Mouse (Mus musculus) kidney, postnatal 14 days (tissue): Measurements from ENCODE around the gene D11Wsu47e.

Experiments used
- DNase-seq: peaks from one replicate; pipeline ENCODE4 v3.0.0; 2022; ENCODE audit warnings: mixed read lengths

The D11Wsu47e gene

GRCm38 (mm10) chr11:113666648-113667047 lies 17.6 kb upstream of the D11Wsu47e start:
- peak; percentile 68 for DNase-seq

- peak; percentile 71 for DNase-seq
Observed at GRCm38 (mm10) chr11:113667122-113667521, 17.1 kb upstream of the D11Wsu47e start.

DNA sequence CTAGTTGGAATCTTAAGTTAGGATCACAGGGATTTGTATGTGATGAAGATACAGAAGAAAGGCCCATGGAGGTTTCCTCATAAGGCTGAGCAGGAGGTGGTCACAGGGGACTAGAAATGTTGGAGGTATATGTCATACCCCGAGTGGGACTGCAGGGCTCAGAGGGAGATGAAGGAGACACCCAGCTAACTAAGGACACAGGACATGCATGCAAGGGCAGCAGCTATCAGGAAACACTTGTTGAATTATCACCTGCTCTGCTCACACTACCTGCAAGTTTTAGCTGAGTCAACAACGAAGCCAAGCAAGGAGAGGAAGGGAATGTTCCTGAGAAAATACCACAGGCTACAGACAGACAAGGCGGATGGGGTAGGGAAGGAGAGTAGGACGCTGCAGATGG lies 16.5 kb upstream of the D11Wsu47e start:
- no peak for DNase-seq

DNA sequence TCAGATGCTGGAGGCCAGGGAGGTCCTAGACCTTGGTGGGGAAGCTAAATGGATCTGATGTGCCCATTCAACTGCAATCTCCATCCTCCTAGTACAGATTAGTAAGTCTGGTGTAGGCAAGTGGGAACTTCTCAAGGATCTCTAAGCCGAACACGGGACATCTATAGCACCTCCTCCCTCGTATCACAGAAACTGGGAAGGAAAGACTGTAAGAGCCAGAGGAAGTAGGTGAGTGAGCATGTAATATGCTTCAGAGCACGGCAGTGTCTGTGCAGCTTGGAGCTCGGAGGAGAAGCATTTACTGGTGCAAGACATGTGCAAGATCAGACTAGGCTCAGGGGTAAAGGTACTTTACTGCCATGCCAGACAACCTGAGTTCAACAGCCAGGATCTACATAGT lies 15.4 kb upstream of the D11Wsu47e start:
- no peak for DNase-seq

DNA sequence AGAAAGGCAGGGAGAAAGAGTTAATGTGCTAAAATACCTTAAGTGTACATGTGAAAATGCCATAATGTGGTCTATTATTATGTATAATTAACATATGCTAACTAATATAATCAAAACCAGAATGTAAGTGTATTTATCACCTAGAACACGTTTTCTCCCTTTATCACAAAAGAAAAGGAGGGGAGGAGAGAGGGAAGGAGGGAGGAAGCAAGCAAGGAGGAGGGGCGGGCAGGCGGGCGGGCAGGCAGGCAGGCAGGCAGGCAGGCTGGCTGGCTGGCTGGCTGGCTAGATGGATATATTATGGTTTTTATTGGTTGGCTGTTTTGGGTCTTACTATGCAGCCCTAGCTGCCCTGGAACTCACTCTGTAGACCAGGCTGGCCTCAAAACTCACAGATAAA lies 14.5 kb upstream of the D11Wsu47e start:
- no peak for DNase-seq

DNA sequence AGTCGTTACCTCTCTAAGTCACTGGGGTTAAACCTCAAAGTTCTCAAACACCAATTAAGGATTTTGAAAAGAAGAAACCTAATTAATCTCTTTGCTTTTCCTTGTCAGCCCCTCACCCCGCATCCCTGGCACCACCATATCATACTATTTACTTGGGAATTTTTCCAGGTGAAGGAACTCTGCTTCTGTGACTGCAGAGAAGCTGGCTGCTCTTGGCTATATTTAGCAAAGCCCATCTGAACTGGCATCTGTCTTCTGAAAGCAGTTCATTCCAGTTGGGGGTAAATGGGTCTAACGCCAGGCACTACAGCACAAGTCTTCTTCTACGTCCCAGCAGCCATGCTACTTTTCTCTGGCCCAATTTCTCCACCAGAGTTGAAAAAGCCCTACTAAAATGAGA lies 10.6 kb upstream of the D11Wsu47e start:
- no peak for DNase-seq

- no peak for DNase-seq
Observed at GRCm38 (mm10) chr11:113674595-113674994, 9.6 kb upstream of the D11Wsu47e start.

GRCm38 (mm10) chr11:113676847-113677246 lies 7.4 kb upstream of the D11Wsu47e start:
- no peak for DNase-seq

GRCm38 (mm10) chr11:113677378-113677777 lies 6.8 kb upstream of the D11Wsu47e start:
- no peak for DNase-seq

DNA sequence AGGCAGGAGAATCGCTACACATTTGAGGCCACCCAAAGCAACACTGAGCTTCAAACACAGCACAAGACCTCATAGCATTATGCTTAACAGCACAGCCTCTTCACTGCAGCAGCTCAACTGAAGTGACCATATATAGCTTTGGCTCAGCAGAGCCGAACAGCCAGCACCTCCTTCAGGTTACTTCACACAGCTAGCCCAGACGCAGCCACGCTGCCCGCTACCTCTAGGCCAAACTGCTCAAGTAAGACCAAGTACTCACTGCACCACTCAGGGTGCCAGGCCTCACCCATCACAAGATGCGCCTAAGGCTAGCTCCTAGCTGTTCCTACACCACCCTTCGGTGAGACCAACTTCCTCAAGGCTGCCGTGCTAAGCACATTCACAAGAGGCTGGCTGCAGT lies 5.8 kb upstream of the D11Wsu47e start:
- peak; percentile 32 for DNase-seq

DNA sequence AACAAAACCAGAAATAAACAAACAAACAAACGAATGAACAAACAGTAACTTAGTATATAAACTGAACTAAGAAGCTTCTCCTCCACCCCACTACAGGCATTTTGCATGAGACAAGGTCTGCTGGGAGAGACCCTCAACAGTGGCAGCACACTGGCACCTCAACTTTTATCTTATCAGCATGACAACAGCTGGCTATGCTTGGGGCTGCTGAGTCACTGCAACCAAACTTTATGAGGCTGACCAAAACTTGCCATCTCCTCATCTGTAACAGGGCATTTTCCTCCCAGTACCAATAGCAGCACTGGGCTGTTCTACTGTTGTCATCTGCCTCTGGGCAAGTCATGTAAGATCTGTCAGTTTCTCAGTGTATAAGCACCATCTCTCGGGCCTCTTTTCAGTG lies 3.3 kb upstream of the D11Wsu47e start:
- DNase-seq, result no peak

- DNase-seq, result no peak
Observed at GRCm38 (mm10) chr11:113681979-113682378, 2.2 kb upstream of the D11Wsu47e start.

GRCm38 (mm10) chr11:113682897-113683626 lies 1.1 kb upstream of the D11Wsu47e start:
- DNase-seq, result peak; percentile 75

DNA sequence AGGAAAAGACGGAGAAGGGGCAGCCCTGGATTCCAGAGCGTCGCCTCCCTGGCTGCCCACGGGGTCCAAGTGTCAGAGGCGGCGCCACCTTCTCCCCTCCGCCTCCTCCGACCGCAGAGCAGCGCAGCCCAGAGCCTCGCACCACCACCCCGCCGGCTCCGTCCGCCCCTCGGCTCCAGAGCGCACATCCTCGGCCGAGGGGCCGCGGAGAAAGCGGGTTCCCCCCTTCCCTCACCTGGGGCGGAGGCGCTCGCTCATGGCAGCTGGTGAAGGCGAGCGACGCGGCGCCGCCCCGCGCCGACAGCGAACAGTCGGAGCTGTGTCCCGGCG lies 620 bp upstream of the D11Wsu47e start:
- DNase-seq, result no peak

DNA sequence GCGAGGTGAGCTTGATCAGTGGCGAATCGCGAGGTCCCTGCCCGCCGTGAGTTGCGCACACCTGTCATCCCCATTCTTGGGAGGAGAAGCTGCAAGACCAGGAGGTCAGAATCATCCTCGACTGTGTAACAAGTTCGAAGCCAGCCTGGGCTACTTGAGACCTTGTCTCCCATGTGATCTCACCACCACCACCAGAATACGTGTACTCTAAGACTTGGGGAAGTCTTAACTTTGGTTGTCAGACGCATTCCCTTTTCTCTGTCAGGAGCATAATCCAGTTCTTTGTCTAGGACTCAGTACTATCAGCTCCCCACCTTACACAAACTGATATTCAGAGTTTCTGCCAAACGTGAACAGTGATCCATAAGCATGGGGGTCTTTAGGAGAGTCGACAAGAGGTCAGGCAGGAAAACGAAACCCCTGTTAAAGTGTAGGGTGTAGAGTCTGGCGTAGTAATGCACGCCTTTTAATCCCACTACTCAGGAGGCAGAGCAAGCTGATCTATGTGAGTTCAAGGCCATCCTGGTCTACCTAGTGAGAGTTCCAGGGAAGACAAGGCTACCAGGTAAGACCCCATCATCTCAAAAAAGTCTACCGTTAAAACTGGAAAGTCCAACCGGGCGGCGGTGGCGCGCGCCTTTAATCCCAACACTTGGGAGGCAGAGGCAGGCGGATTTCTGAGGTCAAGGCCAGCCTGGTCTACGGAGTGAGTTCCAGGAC lies 655 bp downstream of the D11Wsu47e start:
- no peak for DNase-seq

DNA sequence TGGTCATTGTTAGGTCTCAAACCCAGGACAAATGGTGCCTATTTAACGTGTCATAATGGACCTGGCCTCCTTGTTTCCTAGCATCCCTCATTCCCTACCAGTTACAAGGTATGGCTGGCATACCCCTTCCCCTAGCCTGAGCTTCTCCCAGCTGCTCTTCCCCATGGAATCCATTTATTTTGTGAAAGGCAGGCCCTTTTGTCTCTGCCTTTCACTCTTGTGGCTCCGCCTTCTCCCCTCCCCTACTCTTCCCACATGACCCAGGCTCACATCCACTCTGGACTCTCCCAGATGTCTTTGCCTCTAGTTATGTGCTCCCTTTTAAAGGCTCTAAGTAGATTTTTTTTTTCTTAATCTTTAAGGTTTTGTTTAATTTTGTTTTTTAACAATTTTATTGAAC lies 2.8 kb downstream of the D11Wsu47e start:
- DNase-seq, result no peak

DNA sequence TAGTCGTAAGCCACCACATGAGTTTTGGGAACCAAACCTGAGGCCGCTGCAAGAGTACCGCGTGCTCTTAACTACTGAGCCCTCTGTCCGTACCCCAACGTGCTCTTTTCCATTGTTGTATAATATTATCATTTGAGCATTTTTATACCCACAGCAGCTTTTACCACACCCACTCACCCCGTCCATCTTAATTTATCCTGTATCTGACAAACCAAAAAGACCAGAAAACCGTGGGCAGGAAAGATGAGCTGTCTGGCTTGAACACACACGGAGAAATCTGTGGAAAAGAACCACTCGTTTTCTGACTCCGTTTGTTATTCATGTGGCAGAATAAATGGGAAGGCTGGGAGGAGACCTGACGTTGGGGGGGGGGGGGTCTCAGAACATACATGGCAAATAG lies 6.3 kb downstream of the D11Wsu47e start:
- DNase-seq, result no peak

GRCm38 (mm10) chr11:113691318-113691717 lies 7.1 kb downstream of the D11Wsu47e start:
- DNase-seq, result peak; percentile 52

DNA sequence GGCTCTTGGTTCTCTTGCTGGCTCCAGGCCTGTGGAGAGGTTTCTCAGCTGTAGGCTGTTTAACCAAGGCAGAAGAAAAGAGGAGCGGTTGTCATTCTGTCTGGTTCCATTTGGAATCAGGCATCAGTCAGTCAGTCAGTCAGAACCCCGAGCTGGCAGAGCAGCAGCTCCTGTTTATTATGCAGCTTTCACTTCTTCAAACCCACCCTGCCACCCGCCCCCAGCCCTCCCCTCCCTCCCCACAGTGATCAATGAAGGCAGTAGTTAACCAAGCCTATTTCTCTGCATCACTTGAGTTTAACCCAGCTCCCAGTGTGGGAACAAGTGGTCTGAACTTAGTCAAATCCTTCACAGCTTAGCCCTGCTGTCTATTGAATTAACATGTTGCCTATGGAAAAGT lies 7.6 kb downstream of the D11Wsu47e start:
- no peak for DNase-seq

DNA sequence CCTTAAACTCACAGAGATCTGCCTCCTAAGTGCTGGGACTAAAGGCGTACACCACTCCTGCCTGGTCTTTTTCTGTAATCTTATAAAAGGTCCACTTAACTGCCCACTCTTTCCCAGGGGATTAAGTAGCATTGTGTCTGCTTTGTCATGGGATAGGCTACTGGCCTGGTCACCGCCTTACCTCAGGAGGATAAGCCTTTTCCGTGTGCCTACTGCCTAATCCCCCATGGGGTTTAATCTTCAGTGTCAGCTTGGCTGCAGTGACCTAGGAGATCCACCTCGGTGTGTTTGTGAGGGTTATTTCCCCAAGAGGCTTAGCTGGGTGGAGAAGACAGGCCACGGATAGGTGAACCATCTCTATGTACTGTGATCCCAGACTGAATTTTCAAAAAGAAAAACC lies 13.4 kb downstream of the D11Wsu47e start:
- no peak for DNase-seq

GRCm38 (mm10) chr11:113698013-113698545 lies 13.9 kb downstream of the D11Wsu47e start:
- peak; percentile 82 for DNase-seq

DNA sequence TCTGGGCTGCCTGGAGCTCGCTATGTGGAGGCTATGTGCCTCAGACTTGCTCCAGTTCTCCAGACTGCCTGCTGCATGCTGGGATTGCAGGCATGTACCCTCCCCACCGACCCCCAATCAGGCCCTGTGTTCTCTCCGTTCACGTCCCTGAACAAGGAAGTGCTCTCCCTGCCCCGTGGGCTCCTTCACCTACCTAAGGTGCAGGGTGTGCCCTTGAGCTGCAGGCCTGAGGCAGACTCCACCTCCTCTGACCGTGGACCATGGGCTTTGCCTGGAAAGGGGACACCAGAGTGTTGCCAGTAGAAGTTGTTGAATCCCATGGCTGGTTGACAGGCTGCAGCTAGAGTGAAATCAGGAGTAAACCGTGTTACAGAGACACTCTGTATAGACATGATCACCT lies 15.4 kb downstream of the D11Wsu47e start:
- DNase-seq, result no peak

GRCm38 (mm10) chr11:113703758-113704157 lies 19.5 kb downstream of the D11Wsu47e start:
- peak; percentile 83 for DNase-seq

DNA sequence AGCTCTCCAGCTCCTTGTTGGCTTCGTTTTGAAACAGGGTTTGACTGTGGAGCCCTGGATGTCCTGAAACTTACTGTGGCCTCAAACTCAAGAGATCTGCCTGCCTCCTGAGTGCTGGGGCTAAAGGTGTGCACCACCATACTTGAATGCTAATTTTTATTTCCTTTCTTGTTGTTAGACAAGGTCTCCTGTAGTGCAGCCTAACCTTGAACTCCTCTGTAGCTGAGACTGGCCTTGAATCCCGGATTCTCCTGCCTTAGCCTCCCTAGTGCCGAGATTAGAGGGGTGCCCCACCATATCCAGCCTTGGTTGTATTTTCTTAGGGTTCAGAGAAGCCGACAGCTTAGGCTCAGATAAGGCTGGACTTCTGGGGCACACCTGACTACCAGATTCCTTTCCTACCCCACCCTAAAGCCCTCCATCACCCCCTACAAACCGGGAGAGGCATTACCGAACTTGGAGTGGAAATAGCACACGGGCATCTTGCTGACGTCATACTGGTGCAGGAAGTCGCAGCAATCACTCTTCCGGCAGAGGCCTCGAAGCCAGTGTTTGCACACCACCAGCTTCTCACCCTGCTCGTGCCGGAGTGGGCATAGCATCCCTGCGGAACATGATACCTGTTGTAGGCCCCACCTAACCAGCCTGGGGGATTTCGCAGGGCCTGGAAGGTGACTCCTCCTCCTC lies 21.9 kb downstream of the D11Wsu47e start:
- DNase-seq, result no peak
